Mouse (Mus musculus): ENCODE data around the gene Sidt1. TPM values are rescaled to one million over a fixed set of nuclear protein-coding genes. Genes with fewer than 3 reads are reported as not detected.

The Sidt1 gene
- total RNA-seq, 2 experiments from 2014 or later: 0.07 to 0.29 TPM

Other genes with a start within 250 kb of the Sidt1 start
- 84.2 and 92.1 TPM in 2 replicates for gene Atp6v1a, start 193.5 kb downstream of the Sidt1 start, total RNA-seq (2015)
- gene Atp6v1a, start 193.5 kb downstream of the Sidt1 start, total RNA-seq (2017): 111 and 131 TPM in 2 replicates
- gene Naa50, start 193.4 kb downstream of the Sidt1 start, total RNA-seq (2015): 66.0 and 77.7 TPM in 2 replicates
- gene Naa50, start 193.4 kb downstream of the Sidt1 start, total RNA-seq (2017): 49.4 and 59.2 TPM in 2 replicates
- gene Usf3, start 159.9 kb downstream of the Sidt1 start, total RNA-seq (2015): 36.9 and 41.7 TPM in 2 replicates
- gene Usf3, start 159.9 kb downstream of the Sidt1 start, total RNA-seq (2017): 13.9 and 17.6 TPM in 2 replicates
- gene Spice1, start 13.9 kb upstream of the Sidt1 start, total RNA-seq (2015): 14.8 and 17.9 TPM in 2 replicates
- gene Spice1, start 13.9 kb upstream of the Sidt1 start, total RNA-seq (2017): 12.7 and 23.5 TPM in 2 replicates
- gene Cfap44, start 61.6 kb upstream of the Sidt1 start, total RNA-seq (2015): not detected in 2 replicates
- gene Cfap44, start 61.6 kb upstream of the Sidt1 start, total RNA-seq (2017): 0.07 TPM in 1 of 2 replicates, not detected in the other
- gene Boc, start 225.7 kb upstream of the Sidt1 start, total RNA-seq (2015): 0.07 TPM in 1 of 2 replicates, not detected in the other
- gene Boc, start 225.7 kb upstream of the Sidt1 start, total RNA-seq (2017): not detected in 2 replicates

Data from megakaryocyte, adult 5-6 weeks (primary cell).